In the genomic region with DNA sequence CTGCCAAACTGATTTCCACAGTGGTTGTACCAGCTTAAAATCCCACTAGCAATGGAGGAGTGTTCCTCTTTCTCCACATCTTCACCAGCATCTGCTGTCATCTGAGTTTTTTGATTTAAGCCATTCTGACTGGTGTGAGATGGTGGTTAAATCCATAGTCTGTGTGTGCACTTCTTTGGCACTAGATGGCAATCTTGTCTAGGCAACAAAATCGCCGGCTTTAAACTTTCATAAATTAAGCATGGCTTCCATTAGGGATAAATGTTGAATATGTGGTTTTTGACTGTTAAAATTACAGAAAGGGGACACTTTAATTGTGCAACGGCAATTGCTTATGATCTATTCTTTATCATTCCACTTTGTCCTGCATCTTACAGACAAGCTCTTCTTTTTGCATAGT, we compare ENCODE assay signal across 8 mouse cellular contexts. TPM values are rescaled to one million over a fixed set of nuclear protein-coding genes. Genes with fewer than 3 reads are reported as not detected.
DNase-seq lines count a peak whose midpoint lies in the region; ATAC-seq and TF ChIP-seq lines count a peak whose summit lies in the region.
"Not testable (repeated sequence)": the region's sequence is repeated elsewhere in the genome, so short reads cannot be mapped to it uniquely, and the experiment has no call there.
"Had no signal": no experiment of that assay in that cellular context is flagged by ENCODE, and none has a peak within 500 bp of the region (broad histone marks: within the 10 kb centered on the region; RNA-seq: fewer than 3 reads in every experiment).

No protein-coding gene starts in this region.

- peak; percentile 16 for DNase-seq in MEL (ENCODE audit: low read depth, low spot score)
- peak; percentile 61 for DNase-seq in brain, adult 2 months (ENCODE audit: low read depth, low spot score)
- peak; percentile 54 for DNase-seq in embryonic facial prominence, embryonic 14.5 days (ENCODE audit: low spot score)
- not testable (repeated sequence) for DNase-seq in gastrocnemius, adult 2 months
- DNase-seq in lung, embryonic 14.5 days = peak; percentile 73

- not testable (repeated sequence) for H3K4me2 ChIP-seq in embryonic facial prominence, embryonic 14.5 days (ENCODE audit: low read depth, low read length); intestine, postnatal 0 days (replicated peaks; ENCODE audit: low read depth); lung, embryonic 14.5 days; midbrain, embryonic 16.5 days (ENCODE audit: low read length)

- TF ChIP-seq CTCF in MEL (IDR thresholded peaks at IDR 0.05 in 2 of 3, conservative IDR thresholded peaks at IDR 0.05 in 1 of 3; ENCODE audit: control insufficient read depth in 1 of 3, insufficient read depth in 1 of 3, low read depth in 2 of 3, low read length in 3 of 3, poor library complexity in 1 of 3, severe bottlenecking in 1 of 3) = peak in 1 of 3 experiments; percentile 41; a peak in 2 of 6 replicates
- TF ChIP-seq CTCF in gastrocnemius, adult 2 months (IDR thresholded peaks at IDR 0.05) = peak; percentile 46
- peak; percentile 63 for TF ChIP-seq CTCF in intestine, postnatal 0 days (IDR thresholded peaks at IDR 0.05; ENCODE audit: low read depth)
- TF ChIP-seq CTCF in lung, embryonic 14.5 days (IDR thresholded peaks at IDR 0.05; ENCODE audit: low read depth) = peak; percentile 54

- not testable (repeated sequence) for H3K79me2 ChIP-seq in MEL (ENCODE audit: control insufficient read depth, insufficient read depth, low read length, poor library complexity)

- TF ChIP-seq POLR2A in MEL (IDR thresholded peaks at IDR 0.05; ENCODE audit: control insufficient read depth in 1 of 2, insufficient read depth in 1 of 2, low read depth in 1 of 2, low read length in 2 of 2, poor library complexity in 1 of 2) = not testable (repeated sequence)

- H3K4me3 ChIP-seq in MEL (ENCODE audit: control insufficient read depth in 1 of 2, insufficient read depth in 1 of 2, low read depth in 2 of 2, low read length in 2 of 2); embryonic facial prominence, embryonic 14.5 days (ENCODE audit: low read depth, low read length); gastrocnemius, adult 2 months; intestine, postnatal 0 days (ENCODE audit: low read depth, low read length); lung, embryonic 14.5 days (ENCODE audit: low read depth, low read length); midbrain, embryonic 16.5 days (ENCODE audit: low read depth, low read length): not testable (repeated sequence)

- not testable (repeated sequence) for H3K9ac ChIP-seq in MEL (ENCODE audit: control insufficient read depth, low read depth, low read length, poor library complexity, severe bottlenecking); embryonic facial prominence, embryonic 14.5 days (ENCODE audit: low read depth, low read length); intestine, postnatal 0 days (ENCODE audit: low read depth, low read length); lung, embryonic 14.5 days; midbrain, embryonic 16.5 days (ENCODE audit: low read depth, low read length)

- H3K9me3 ChIP-seq in MEL (replicated peaks; ENCODE audit: insufficient read depth, low read length); embryonic facial prominence, embryonic 14.5 days (ENCODE audit: control insufficient read depth, low read length); intestine, postnatal 0 days (ENCODE audit: control insufficient read depth); lung, embryonic 14.5 days (ENCODE audit: low read depth, low read length); midbrain, embryonic 16.5 days (replicated peaks; ENCODE audit: control insufficient read depth, low read length, poor library complexity, severe bottlenecking): not testable (repeated sequence)

- peak; percentile 60 for TF ChIP-seq RAD21 in MEL (IDR thresholded peaks at IDR 0.05; ENCODE audit: low read depth, low read length)

- H3K27ac ChIP-seq in MEL (ENCODE audit: control insufficient read depth, low read depth, low read length); embryonic facial prominence, embryonic 14.5 days (replicated peaks; ENCODE audit: low read depth, low read length); gastrocnemius, adult 2 months; intestine, postnatal 0 days (ENCODE audit: low read depth, low read length); lung, embryonic 14.5 days (ENCODE audit: low read depth); midbrain, embryonic 16.5 days (ENCODE audit: low read length): not testable (repeated sequence)

- not testable (repeated sequence) for H3K4me1 ChIP-seq in MEL (ENCODE audit: control insufficient read depth in 1 of 2, insufficient read depth in 2 of 2, low read length in 2 of 2); embryonic facial prominence, embryonic 14.5 days (ENCODE audit: control insufficient read depth, insufficient read depth, low read length); intestine, postnatal 0 days (replicated peaks; ENCODE audit: control insufficient read depth, insufficient read depth, low read length); lung, embryonic 14.5 days (ENCODE audit: insufficient read depth); midbrain, embryonic 16.5 days (ENCODE audit: control insufficient read depth, insufficient read depth, low read length)

- 33% methylated on average over 3 of the region's 3 CpGs for WGBS in embryonic facial prominence, embryonic 14.5 days
- WGBS in intestine, postnatal 0 days = 30% methylated on average over 3 of the region's 3 CpGs
- 31% methylated on average over 3 of the region's 3 CpGs for WGBS in lung, embryonic 14.5 days
- WGBS in midbrain, embryonic 16.5 days = 46% methylated on average over 3 of the region's 3 CpGs

- intact Hi-C loops in gastrocnemius, adult 2 months (cut with DNase I) = not testable (repeated sequence)

- H3K27me3 ChIP-seq in MEL (ENCODE audit: control insufficient read depth in 1 of 2, insufficient read depth in 2 of 2, low read length in 2 of 2); embryonic facial prominence, embryonic 14.5 days (replicated peaks; ENCODE audit: control insufficient read depth, insufficient read depth, low read length); intestine, postnatal 0 days (replicated peaks; ENCODE audit: control insufficient read depth, insufficient read depth, low read length); lung, embryonic 14.5 days (ENCODE audit: insufficient read depth, low read length); midbrain, embryonic 16.5 days (ENCODE audit: control insufficient read depth, insufficient read depth, low read depth, low read length): not testable (repeated sequence)

- not testable (repeated sequence) for H3K36me3 ChIP-seq in MEL (ENCODE audit: control insufficient read depth in 1 of 2, insufficient read depth in 2 of 2, low read length in 2 of 2); embryonic facial prominence, embryonic 14.5 days (ENCODE audit: control insufficient read depth, insufficient read depth, low read length); intestine, postnatal 0 days (ENCODE audit: control insufficient read depth, insufficient read depth); lung, embryonic 14.5 days (ENCODE audit: insufficient read depth); midbrain, embryonic 16.5 days (ENCODE audit: control insufficient read depth, insufficient read depth, low read length)

- not testable (repeated sequence) for TF ChIP-seq EP300 in MEL (IDR thresholded peaks at IDR 0.05; ENCODE audit: low read depth in 1 of 2, low read length in 2 of 2)

- not testable (repeated sequence) for ATAC-seq in embryonic facial prominence, embryonic 14.5 days (ENCODE audit: low read depth); intestine, postnatal 0 days; lung, embryonic 14.5 days (ENCODE audit: insufficient read depth)
- peak; percentile 71; the same call in 1 of the 2 replicates for ATAC-seq in midbrain, embryonic 16.5 days

TF ChIP-seq in MEL, 35 proteins besides CTCF, POLR2A, EP300 and RAD21:
- peak; percentile 40 for TF ChIP-seq SMC3 (IDR thresholded peaks at IDR 0.05; ENCODE audit: low read depth, low read length)

RNA-seq across cellular contexts. Expression of a gene that starts 21.4 kb away (rescaled TPM):
- 15.0 and 21.0 TPM in 2 replicates for total RNA-seq in MEL (2012; rRNA removed)
- polyA plus RNA-seq in MEL (2012; ENCODE audit: insufficient read depth in 1 of 2, insufficient read length in 2 of 2, low read depth in 1 of 2, low replicate concordance in 2 of 2, missing spikeins in 1 of 2) = 10 to 100 TPM in 1 of 2 experiments, not detected in 1; 12.9 TPM
- polyA plus RNA-seq in embryonic facial prominence, embryonic 14.5 days (2014; fragmentation: Nextera tagmentation; extraction: Ambion mirVana) = 32.0 and 34.0 TPM in 2 replicates
- total RNA-seq in gastrocnemius, adult 2 months (2021) = 1 to 10 TPM; 8.8 to 9.2 TPM
- 18.9 and 19.8 TPM in 2 replicates for polyA plus RNA-seq in intestine, postnatal 0 days (2015; fragmentation: Nextera tagmentation; extraction: Ambion mirVana)
- 35.6 and 37.9 TPM in 2 replicates for polyA plus RNA-seq in lung, embryonic 14.5 days (2014; fragmentation: Nextera tagmentation; extraction: Ambion mirVana)
- polyA plus RNA-seq in midbrain, embryonic 16.5 days (2015; fragmentation: Nextera tagmentation; extraction: Ambion mirVana) = 60.7 and 64.3 TPM in 2 replicates

RNA-seq across cellular contexts. Expression of a gene that starts 44.9 kb away (rescaled TPM):
- 0.23 and 0.27 TPM in 2 replicates for total RNA-seq in MEL (2012; rRNA removed)
- under 1 TPM in 1 of 2 experiments, not detected in 1; 0.81 TPM for polyA plus RNA-seq in MEL (2012; ENCODE audit: insufficient read depth in 1 of 2, insufficient read length in 2 of 2, low read depth in 1 of 2, low replicate concordance in 2 of 2, missing spikeins in 1 of 2)
- 3.1 and 4.2 TPM in 2 replicates for polyA plus RNA-seq in embryonic facial prominence, embryonic 14.5 days (2014; fragmentation: Nextera tagmentation; extraction: Ambion mirVana)
- 10 to 100 TPM in 1 of 2 experiments, 1 to 10 TPM in 1; 9.4 to 11.2 TPM for total RNA-seq in gastrocnemius, adult 2 months (2021)
- polyA plus RNA-seq in intestine, postnatal 0 days (2015; fragmentation: Nextera tagmentation; extraction: Ambion mirVana) = 1.1 and 2.5 TPM in 2 replicates
- 0.64 and 1.0 TPM in 2 replicates for polyA plus RNA-seq in lung, embryonic 14.5 days (2014; fragmentation: Nextera tagmentation; extraction: Ambion mirVana)
- 30.5 and 34.7 TPM in 2 replicates for polyA plus RNA-seq in midbrain, embryonic 16.5 days (2015; fragmentation: Nextera tagmentation; extraction: Ambion mirVana)
- total RNA-seq: monocyte, adult 5-6 weeks had no signal
